Mouse (Mus musculus) ovary, adult 18-20 months (tissue): ENCODE results near the gene Hlcs.

Experiments
- DNase-seq: peaks from one replicate; pipeline ENCODE4 v3.0.0; 2022; ENCODE audit warnings: low spot score, mixed read lengths

Hlcs gene

DNA sequence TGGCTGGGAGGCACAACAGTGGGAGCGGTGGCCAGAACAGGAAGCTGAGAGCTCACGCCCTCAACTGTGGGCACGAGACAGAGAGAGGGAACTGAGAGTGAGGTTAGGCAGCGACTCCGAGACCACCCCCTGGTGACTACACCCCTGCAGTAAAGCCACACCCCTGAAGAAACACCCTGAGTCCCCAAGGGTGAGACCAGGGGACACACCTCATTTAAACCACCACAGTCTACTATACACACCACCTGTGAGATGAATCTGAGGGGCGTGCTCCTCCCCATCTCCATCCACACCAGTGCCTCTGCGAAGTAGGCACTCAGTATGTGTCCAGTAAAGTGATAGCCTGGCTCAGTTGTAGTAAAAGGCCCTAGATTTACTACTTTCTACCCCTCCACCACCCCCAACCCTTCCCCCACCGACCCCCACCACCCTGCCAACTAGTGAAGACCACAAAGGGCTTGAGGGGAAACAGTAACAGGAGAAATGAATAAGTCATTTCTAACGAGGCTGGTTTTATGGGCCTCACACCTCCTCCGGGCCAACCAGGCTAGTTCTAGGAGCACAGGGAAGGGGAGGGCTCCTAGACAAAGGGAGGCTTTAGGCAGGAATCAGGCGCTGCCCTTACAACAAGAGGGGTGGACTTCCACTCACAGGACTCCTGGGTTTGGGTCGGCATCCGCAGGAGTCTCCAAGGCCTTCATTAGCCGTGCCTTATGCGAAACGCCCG lies 67.2 kb downstream of the Hlcs start:
- no peak for DNase-seq

DNA sequence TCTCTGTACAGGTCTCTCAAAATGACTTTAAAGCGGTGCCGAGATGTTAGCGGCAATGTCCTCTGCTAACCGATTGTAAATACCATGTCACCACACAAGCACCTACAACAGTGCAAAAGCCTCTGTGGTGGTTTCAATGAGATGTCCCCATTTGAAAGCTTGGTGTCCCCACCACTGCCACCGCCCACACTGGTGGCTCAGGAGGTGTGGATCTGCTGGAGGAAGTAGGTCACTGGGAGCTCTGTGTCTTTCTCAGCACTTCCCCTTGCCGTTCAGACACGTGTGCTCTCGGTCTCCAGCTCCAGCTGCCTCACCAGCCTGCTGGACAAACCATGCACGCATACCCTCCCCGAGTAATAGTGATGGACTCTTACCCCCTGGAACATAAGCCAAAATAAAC lies 72.2 kb downstream of the Hlcs start:
- no peak for DNase-seq

DNA sequence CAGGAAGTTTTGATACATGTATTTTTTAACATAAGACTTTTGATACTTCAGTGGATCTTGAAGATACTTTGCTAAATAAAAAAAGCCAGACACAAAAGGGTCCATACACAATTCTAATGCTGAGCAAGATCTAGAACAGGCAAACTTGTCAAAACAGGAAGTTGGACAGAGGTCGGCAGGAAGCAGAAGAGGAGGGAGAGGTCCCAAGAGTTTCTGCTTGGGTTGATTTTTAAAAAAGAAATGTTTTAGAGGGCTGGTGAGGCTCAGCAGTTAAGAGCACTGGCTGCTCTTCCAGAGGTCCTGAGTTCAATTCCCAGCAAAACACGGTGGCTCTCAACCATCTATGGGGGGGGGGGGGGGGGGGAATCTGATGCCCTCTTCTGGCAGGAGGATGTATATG lies 73.2 kb downstream of the Hlcs start:
- no peak for DNase-seq

DNA sequence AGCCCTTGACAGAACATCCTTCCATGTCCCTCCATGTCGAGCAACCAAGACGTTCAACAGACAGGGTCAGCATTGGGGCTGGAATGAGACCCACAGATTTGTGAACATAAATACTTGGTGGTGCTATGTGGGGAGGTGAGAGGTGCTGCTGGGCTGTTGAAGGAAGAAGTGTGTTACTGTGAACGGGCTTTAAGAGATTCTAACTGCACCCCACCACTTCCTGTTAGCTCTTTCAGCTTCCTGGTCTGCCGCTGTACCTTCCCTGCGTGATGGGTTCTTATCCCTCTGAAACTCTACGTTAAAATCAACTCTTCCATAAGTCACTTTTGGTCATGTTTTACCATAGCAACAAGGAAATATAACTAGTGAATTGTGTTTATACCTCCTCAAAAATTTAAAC lies 73.8 kb downstream of the Hlcs start:
- no peak for DNase-seq

DNA sequence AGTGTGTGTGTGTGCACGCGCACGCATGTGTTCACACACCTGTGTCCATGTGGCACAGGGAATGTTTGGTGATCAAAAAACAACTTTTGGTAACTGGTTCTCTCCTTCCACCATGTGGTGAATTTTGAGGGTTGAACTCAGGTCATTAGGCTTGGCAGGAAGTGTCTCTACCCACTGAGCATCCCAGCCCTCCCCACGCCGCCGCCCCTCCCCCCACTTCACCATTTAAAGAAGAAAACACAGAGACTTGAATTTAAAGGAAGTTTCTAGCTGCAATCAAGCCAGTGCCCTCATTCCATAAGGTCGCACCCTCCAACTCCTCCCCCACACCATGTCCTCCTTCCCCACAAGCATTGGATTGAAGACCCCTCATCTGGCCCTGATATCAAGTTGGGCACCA lies 74.2 kb downstream of the Hlcs start:
- DNase-seq: no peak

DNA sequence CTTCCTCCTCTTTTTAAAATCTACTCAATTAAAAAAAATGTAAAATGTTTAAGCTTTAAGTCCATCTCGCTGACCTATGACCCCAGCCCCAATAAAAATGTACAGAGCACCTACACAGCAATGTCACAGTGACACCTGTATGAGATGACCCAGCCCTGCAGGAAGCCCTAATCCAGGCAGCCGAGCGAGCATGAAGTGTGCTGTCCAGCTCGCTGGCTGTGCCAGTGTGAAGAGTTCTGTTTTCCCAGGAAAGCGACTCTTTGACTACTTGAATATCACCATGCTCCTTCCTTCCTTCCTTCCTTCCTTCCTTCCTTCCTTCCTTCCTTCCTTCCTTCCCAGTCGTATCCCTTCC lies 76.3 kb downstream of the Hlcs start:
- no peak for DNase-seq

DNA sequence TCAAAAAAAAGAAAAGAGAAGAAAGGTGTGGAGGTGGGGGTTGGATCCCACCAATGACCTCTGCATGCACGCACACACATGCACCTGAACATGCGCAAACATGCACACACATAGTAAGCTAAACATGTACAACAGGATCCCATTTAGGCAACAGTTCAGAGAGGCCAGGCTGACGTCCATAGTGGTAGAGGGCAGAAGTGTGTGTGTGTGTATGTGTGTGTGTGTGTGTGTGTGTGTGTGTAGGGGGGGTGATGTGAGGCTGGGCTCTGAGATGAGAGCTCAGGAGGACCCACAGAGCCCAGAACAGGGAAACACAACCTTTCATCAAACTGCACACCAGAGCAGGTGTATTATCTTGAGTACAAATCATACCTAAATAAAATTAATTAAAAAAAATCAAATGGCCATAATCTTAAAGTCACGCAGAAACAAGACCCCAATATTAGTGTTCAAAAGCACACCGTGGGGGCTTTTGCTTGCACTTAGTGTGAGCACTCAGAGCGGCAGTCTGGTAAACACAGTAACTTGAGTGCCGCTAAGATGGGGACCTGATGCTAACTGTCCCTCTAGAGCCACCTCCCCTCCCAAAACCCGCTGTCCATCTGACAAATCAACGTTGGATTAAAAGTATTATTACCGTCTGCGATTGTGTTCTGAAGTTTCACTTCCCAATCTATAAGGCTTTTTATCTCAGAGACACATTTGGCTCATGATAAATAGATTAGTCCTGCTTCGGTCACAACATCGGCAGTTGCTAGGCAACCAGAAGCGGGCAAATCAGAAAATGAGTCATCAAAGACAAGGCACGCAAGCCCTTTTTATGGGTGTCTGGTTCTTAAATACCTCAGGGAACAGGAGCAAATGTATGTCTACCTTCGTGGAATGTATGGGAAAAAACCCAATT lies 76.9 kb downstream of the Hlcs start:
- DNase-seq: no peak

DNA sequence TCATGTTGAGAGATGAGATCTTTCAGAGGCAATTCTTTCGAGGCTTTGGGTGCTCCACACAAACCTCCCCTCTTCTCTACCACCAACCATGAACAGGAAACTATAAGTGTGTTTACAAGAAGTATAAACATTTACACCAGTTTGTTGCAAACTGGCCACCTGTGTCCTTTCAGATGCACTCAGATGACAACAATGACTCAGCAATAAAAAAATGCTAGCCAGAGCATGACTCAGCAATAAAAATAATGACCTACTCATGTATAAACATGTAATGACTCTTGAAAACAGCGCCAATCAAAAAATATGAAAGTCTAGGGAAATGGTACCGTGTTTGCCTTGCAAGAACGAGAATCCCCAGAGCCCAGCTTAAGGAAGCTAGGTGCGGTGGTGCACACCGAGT lies 77.7 kb downstream of the Hlcs start:
- no peak for DNase-seq

DNA sequence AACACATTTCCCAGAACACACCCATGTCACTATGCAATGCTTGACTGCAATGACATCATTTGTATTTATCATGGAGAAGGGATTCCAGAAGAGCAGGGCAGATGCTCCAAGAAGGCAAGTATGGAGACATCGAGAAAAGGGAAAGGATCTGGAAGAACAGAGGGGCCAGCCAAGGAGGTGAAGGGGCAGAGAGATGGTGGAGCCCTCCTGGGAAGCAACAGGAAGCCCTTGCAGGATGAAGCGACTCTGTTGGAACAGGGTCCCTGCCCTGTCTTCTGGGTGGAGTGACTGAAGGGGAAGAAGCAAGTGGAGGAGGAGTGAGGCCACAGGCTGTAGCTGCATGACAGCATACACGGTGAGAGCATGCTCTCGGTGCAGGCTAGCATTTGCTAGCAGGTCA lies 79.2 kb downstream of the Hlcs start:
- DNase-seq: no peak

DNA sequence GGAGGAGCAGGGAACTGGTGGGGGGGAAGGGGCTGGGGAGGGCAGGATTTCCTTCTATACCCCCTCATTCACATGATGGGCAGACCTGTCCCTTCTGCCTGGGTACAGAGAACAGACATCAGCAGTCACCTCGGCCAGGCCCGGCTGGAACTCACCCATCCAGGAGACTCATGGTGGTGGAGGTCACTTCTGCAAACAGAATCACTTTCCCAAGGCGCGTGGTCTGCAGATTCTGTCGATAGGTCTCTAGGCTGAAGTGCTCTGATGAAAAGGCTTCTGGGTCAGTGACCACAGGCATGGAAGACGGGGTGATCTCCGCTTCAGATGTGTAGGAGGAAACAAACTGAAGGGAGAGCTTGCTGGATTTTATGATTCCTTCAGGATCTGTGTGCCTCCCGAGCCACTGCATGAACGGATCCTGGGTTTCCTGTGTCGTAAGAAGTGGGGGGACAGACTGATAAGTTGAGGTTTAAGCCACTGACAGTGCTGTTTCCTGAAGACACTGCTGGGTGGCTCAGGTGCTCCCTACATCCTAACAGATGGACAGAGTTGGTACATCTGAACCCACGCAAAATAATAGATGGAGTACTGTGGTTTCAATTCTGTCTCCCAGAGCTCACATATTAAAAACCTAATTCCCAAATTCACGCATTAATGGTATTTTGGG lies 82.3 kb downstream of the Hlcs start:
- no peak for DNase-seq

DNA sequence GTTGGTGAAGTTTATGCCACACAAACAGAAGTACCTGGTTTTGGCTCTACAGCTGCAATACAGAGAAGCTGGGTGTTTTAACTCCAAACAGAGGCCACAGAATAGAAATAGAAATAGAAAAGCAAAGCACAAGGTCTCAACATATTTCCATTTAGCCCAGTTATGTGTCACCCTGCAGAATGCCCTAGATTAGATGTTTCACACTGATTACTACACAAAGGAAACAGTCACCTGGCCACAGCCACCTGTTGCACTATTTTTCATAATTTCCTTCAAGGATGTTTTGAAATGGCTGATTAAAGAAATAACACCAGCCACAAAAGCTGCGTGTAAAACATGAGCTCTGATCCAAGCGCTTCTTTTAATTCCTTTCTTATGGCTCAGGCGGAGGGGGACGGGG lies 82.9 kb downstream of the Hlcs start:
- no peak for DNase-seq

DNA sequence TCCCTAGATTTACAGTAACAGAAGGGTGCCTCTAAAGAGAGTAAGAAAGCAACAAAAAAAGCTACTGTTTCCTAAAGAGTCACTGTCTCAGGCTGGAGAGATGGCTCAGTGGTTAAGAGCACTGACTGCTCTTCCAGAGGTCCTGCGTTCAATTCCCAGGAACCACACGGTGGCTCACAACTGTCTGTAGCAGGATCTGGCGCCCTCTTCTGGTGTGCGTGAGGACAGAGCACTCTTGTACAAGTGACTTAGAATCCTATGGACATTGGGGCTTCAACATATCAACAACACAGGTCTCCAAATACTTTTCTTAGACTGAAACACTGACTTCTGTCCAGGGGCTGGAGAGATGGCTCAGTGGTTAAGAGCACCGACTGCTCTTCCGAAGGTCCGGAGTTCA lies 83.5 kb downstream of the Hlcs start:
- no peak for DNase-seq

DNA sequence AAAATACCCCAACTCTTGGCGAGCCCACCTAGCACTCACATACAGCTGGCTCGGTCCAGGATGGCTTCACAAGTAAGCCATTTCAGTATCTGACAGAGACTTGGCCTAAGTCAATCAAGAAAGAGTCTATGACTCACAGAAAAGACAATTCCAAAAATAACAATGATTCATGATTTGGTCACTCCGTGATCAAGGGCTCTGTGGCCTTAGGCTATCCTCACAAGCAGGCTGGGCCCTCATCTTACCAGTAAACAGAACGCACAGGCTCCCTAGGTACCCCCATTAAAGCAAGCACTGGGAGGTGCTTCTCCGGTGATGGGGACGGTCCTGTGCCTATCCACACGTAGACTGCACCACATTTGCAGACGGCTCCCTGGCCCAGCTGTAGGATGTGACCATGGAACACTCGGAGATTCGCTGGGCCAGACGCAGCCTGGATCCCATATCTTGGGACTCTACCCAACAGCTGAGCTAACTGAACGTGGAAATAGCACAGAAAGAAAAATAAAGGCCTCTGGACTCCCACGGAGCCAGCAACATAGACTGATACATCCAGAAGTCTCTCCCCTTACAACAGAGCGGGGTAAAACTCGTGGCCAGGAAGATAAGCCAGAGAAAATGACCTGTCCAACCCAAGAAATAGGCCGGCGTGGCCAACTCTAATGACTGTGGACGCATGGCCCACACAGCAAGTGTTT lies 84.4 kb downstream of the Hlcs start:
- DNase-seq: no peak

DNA sequence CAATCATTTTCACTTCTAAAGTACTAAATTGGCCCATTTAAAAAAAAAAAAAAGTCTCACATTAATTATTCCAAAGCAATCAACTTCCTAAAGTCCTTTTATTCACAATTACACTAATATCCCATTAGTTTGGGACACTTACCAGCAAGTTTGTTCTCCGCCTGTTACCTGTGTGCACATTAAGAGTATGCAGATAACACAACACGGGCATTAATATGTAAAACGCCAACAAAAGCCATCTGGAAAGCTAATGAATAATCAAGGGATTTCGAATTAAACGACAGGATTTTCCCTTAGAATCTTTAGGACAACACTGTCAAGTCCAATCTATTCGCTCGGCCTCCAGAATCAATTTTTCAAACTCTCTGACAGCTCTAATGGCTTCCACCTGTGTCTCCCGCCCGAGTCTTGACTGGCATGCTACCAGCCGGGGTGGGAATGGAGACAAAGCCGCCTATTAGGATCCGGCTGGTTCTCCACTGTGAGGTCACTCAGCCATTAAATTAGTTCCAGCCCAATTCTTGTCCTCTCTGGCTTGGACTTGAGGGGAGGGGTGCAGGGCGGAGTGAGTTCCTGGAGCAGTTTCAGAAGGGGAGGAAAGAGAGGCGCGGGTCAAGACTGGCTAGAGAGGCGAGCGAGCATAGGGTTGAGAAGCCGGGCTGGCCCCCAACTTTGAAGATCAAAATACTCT lies 85.9 kb downstream of the Hlcs start:
- DNase-seq: peak; percentile 7

DNA sequence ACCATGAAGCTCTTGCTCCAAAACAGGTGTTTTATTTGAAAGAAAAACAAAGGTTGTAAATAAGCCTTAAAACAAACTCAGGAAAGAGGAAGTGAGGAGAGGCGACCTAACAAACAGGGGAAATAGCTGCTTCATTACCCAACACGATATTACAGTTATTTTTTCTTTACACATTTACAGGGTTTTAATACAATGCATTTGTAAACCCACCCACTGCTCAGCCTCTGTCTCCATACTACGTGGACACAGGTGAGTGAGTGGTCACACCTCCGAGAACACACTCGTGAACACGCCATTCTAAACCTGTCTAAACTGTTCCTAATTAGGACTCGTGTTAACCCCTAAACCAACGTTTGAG lies 90.0 kb downstream of the Hlcs start:
- no peak for DNase-seq

DNA sequence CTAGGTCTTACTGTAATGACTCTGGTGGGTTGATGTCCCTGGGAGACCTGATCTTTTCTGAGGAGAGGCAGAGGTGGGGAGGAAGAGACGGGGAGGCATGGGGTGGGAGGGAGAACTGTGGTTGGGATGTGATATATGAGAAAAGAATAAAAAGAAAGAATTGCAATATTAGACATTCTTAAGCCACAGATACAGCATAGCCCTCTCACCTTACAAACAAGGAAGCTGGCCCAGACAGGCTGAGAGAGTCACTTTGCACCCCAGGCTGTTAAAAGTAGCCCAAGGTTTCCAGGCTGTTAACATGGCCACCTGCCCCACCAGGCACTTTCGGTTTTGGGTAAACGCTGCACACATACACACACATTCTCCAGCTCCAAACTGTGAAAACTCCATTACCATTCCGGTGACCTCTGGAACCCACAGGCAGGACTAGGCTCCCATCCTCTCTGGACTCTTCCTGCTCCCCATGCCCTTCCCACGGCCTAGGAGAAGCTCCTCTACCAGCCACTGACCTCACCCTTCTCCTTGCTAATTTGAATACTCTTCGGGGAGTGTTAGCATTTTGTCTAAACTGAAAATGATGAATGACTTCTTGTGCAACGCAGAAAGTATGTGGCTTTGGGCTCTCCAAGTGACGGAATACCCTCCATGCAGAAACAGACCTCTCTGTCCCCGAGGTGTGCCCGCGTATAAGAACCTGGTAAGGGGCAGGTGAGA lies 90.6 kb downstream of the Hlcs start:
- DNase-seq: no peak

DNA sequence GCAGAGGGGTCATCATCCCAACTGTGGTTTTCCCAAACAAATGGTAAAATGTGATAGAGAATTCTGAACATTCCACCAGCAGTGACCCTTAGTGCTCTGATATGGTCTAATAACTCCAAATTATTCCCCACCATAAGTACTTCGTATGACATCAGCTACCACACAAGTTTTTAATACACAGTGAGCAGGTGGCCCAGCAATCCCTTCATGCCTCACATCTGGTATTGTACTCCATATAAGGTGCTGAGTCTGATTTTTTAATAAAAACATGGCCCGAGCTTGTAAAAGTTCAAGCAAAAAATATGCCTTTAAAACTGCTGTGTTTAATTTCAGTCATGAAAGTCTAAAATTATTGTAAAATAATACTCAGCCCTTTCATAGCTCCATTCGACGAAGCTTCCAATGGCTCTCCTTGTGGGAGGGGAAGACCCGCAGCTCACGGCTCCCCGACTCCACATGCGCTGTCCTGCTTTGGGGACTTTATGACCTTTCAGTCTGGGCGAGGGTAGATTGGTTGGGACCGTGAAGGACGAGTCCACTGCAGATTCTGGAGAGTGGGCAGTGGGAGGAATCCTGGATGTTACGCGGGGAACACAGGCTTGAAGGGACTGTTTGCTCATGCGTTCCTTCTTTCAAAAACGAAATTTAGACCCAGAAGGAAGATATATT lies 102.5 kb downstream of the Hlcs start:
- DNase-seq: no peak

DNA sequence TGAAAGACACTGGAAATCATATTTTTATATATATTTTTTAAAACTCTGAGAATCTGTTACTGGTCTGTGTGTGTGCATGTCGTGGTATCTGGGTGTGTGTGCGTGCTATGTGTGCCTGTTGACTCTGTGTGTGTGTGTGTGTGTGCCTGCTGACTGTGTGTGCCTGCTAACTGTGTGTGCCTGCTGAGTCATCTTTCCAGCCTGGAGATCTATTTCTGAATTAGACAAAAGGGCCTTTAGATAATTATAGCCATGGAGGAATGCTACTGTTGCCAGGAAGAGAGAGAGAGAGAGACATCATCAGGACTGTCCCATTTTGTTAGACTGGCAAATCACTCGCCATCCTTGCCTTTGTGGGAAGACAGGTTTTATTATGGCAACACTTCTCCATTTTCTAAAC lies 103.7 kb downstream of the Hlcs start:
- no peak for DNase-seq

DNA sequence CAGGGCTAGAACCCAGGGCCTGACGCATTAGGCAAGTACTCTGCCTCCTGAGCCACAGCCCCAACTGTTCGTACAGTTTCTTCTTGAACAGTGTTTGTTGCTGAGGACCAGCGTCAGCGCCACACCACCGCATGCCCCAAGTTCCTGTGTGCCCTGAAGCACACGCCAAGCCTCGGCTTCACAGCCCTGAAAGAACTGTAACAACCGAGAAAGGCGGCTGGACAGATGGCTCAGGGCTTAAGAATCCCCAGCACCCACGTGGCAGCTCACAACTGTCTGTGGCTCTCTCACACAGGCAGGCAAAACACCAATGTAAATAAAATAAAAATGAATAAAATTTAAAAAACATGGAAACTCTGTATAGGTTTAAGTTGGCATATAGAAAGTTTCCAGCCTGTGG lies 104.5 kb downstream of the Hlcs start:
- no peak for DNase-seq

DNA sequence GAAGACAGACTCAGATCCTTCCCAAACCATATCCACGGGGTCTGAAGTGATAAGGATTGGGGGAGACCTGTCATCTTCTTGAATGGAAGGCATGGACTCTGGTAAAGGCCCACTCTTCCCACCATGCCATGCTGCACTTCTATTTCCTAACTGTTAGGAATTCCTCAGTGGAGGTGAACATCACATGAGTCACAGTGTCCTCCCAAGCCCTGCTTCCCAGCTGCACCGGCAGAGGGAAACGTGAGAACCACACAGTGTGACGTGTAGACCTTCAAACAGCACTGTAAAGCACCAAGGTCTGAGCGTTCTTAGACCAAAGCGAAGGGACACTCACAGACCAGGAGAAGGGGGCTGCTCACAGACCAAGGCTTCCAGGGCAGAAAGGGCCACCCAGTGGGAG lies 105.2 kb downstream of the Hlcs start:
- DNase-seq: no peak
